Mouse (Mus musculus) ES-Bruce4 (cell line): ENCODE data around the gene Tmem220.

Source experiments
- CTCF ChIP-seq: IDR thresholded peaks from one replicate; pipeline ENCODE4 v1.8.1; 2011; ENCODE audit warnings: low read depth, low read length
- EP300 ChIP-seq: IDR thresholded peaks from 2 replicates; pipeline ENCODE4 v1.6.1; 2011; ENCODE audit warnings: low read depth, low read length; ENCODE audit not compliant: insufficient read depth
- POLR2A ChIP-seq: IDR thresholded peaks from one replicate; pipeline ENCODE4 v1.8.1; 2011; ENCODE audit warnings: low read length; ENCODE audit not compliant: insufficient read depth

DNA sequence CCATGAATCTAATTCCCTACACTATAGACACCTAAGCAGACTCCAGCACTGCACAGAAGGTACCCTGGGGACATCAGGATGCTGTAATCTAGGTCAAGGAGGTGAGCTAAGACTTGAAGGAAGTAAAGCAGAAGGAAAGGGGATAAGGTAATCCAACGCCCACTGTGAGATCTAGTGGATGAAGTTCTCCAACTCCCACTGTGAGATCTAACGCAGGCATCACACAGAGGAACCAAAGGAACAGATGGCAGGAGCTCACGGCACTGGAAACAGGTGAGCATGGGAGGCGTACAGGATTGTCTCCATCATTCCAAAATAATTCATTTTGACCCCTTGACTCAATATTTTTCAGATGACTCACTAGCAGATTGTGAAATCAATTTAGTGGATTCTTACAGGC lies 28.5 kb upstream of the Tmem220 start:
- TF ChIP-seq CTCF = no peak
- TF ChIP-seq EP300 = no peak
- no peak for TF ChIP-seq POLR2A
